Mouse (Mus musculus): ENCODE measurements around the gene Pcyt2. TPM values are rescaled to one million over a fixed set of nuclear protein-coding genes. Genes with fewer than 3 reads are reported as not detected.

Gene Pcyt2
- polyA plus RNA-seq, 1 experiment from 2014 or later: 188 TPM

DNA sequence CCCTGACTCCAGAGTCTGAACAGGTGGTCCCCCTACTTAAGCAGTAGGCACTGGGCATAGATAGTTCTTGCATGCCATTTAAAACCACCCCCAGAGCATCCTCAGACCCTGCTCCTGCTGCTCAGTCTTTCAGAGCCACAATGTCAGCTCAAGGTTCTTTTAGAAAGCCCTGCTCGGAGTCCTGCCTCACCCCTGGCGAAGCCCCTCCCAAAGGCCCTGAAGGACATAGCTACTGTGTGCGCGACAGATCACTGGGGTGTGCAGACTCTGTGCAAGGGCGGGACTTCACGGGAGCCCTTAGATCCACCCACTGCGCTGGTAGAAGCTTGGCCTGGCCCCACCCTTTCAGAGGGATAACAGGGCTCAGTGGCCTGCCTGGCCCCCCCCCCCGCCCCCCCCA, 8.5 kb downstream of the Pcyt2 start:
- Histone ChIP-seq H3K27me3 (replicated peaks) (no peaks in the 10 kb centered on the region), H3K4me1 (peaks cover 18% of the 10 kb centered on the region), H3K9ac (no peak overlapping the region), H3K27ac (no peak overlapping the region), H3K9me3 (no peaks in the 10 kb centered on the region), H3K4me2 (peak overlapping the region; percentile 71), H3K36me3 (peaks cover 46% of the 10 kb centered on the region), H3K4me3 (replicated peaks) (no peak overlapping the region)
- ATAC-seq (ENCODE audit: insufficient read depth, low FRiP score, low read depth): peak; percentile 71
- WGBS: 36% methylated on average over 8 of the region's 8 CpGs

DNA sequence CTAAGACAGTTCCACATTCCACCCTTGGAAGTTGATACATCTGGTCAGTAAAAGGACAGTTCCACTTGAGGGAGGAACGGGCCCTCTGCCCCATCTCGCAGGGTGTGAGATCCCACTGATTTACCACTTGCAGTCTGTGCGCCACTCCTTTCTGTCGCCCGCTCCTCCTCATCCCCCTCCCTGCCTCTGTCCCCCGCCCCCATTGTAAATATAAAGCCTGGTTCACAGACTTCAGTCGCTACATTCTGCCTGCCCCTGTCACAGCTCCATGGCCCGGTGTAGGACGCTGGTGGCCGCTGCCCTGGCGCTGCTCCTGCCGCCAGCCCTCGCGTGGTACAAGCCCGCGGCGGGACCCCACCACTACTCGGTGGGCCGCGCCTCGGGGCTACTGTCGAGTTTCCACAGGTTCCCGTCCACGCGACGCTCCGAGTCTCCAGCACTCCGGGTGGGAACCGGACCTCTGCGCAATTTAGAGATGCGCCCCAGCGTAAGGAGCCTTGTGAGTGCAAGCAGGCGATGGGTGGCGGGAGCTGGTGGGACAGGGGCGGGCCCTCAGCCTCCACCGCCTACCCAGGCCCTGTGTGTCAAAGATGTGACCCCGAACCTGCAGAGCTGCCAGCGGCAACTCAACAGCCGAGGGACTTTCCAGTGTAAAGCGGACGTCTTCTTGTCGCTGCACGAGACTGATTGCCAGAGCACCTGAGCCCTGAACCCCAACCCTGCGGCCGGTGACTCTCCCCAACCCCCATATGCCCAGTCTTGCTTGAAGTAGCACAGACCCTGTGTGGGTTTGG, 9.3 kb downstream of the Pcyt2 start, which contains the start of gene Npb:
TSS of gene Npb (plus strand) at position 237 of the 794 bp plus-strand sequence.
- no peaks in the 10 kb centered on the region for H3K27me3 ChIP-seq (replicated peaks)
- peaks cover 43% of the 10 kb centered on the region for H3K36me3 ChIP-seq
- 7% methylated on average over 45 of the region's 45 CpGs for WGBS
- peak within 1 kb of the TSS; percentile 71 for H3K4me2 ChIP-seq
- ATAC-seq (ENCODE audit: insufficient read depth, low FRiP score, low read depth): 0 out of 2 replicates have a peak, but pooled peaks have one; percentile 20
- H3K4me3 ChIP-seq (replicated peaks): peak within 1 kb of the TSS; percentile 36
- H3K27ac ChIP-seq: peak within 1 kb of the TSS; percentile 26; the same call in 1 of the 2 replicates
- H3K4me1 ChIP-seq: peaks cover 18% of the 10 kb centered on the region
- no peaks in the 10 kb centered on the region for H3K9me3 ChIP-seq
- peak within 1 kb of the TSS; percentile 39; the same call in 1 of the 2 replicates for H3K9ac ChIP-seq

DNA sequence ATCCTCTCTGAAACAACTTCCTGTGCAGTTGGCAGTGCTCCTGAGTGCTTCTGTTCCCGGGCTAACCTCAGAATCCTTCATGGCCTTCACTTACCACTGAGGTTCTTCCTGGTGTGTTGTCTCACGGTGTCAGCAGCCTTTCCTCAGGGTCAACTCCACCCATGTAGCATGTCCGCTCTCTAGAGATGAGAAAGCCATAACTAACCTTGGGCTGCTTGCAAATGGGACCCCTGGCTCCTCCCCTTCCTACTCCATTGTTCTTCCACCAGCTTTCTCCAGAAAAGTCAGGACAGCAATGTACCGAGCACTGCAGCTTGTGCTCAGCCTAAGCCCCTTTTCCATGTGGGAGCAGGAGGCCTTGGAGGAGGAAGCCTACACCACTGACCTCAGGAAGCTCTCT, 11.0 kb downstream of the Pcyt2 start:
- 73% methylated on average over 4 of the region's 4 CpGs for WGBS
- no peaks in the 10 kb centered on the region for H3K9me3 ChIP-seq
- no peak overlapping the region for H3K4me2 ChIP-seq
- H3K27ac ChIP-seq: no peak overlapping the region
- no peak overlapping the region for H3K9ac ChIP-seq
- no peaks in the 10 kb centered on the region for H3K27me3 ChIP-seq (replicated peaks)
- peaks cover 38% of the 10 kb centered on the region for H3K36me3 ChIP-seq
- ATAC-seq (ENCODE audit: insufficient read depth, low FRiP score, low read depth): no peak
- H3K4me3 ChIP-seq (replicated peaks): no peak overlapping the region
- H3K4me1 ChIP-seq: peaks cover 18% of the 10 kb centered on the region

DNA sequence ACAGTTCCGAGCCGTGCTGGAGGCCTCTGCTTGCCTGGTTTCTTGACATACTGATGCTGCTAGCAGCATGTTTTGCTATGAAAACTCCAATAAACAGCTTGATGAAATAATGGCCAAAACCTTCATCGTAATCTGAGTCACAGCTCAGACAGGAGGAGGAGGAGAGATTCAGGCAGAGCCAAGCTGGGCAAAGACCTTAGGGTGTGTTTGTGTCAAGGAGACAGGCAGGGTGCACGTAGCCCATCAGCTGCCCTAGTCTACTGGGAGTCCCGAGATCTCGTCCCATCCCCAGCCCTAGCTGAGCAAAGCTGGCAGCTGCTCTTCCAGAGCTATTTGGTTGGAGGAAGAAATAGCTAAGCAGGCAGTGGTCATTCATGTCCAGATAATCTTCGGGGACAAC, 12.1 kb downstream of the Pcyt2 start:
- Histone ChIP-seq H3K27me3 (replicated peaks) (no peaks in the 10 kb centered on the region), H3K27ac (no peak overlapping the region), H3K9ac (no peak overlapping the region), H3K36me3 (peaks cover 35% of the 10 kb centered on the region), H3K4me2 (no peak overlapping the region), H3K4me3 (replicated peaks) (no peak overlapping the region), H3K9me3 (no peaks in the 10 kb centered on the region), H3K4me1 (peaks cover 18% of the 10 kb centered on the region)
- 87% methylated on average over 7 of the region's 7 CpGs for WGBS
- no peak for ATAC-seq (ENCODE audit: insufficient read depth, low FRiP score, low read depth)

GRCm38 (mm10) chr11:120603545-120603944, 14.2 kb downstream of the Pcyt2 start:
- Histone ChIP-seq H3K4me3 (replicated peaks) (no peak overlapping the region), H3K9ac (no peak overlapping the region), H3K4me2 (no peak overlapping the region), H3K9me3 (no peaks in the 10 kb centered on the region), H3K4me1 (peaks cover 15% of the 10 kb centered on the region), H3K27me3 (replicated peaks) (no peaks in the 10 kb centered on the region), H3K27ac (no peak overlapping the region), H3K36me3 (peaks cover 37% of the 10 kb centered on the region)
- 69% methylated on average over 2 of the region's 2 CpGs for WGBS
- ATAC-seq (ENCODE audit: insufficient read depth, low FRiP score, low read depth): no peak

GRCm38 (mm10) chr11:120600716-120601115, 17.0 kb downstream of the Pcyt2 start:
- Histone ChIP-seq H3K27ac (no peak overlapping the region), H3K4me2 (no peak overlapping the region), H3K4me1 (peaks cover 12% of the 10 kb centered on the region), H3K27me3 (replicated peaks) (no peaks in the 10 kb centered on the region), H3K9me3 (no peaks in the 10 kb centered on the region), H3K9ac (no peak overlapping the region), H3K4me3 (replicated peaks) (no peak overlapping the region), H3K36me3 (peaks cover 36% of the 10 kb centered on the region)
- ATAC-seq (ENCODE audit: insufficient read depth, low FRiP score, low read depth): no peak
- WGBS: 92% methylated on average over 3 of the region's 3 CpGs

DNA sequence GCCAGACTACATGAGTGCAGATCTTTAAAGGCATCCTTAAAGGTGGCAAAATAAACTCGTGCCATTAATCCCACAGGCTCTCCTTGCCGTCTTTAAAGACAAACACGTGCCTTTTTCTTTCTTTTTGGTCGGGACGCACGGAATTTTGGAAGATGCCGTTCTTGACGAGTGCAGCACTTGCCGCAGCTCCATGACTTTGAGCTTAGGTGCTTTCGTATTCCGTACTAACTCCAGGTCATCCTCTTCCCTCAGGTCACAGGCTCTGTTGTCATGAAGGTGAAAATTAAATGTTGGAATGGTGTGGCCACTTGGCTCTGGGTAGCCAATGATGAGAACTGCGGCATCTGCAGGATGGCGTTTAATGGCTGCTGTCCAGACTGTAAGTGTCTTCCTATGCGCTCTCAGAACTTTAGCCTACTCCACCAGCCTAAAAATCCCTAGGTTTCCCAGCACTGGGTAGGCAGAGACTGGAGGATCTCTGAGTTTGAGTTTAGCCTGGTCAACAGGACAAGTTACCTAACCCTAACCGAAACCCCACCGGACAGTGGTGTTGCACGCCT, 18.7 kb downstream of the Pcyt2 start:
- H3K4me2 ChIP-seq: peak overlapping the region; percentile 81
- peak overlapping the region; percentile 88 for H3K27ac ChIP-seq
- no peaks in the 10 kb centered on the region for H3K27me3 ChIP-seq (replicated peaks)
- H3K4me1 ChIP-seq: peaks cover 12% of the 10 kb centered on the region
- peak overlapping the region; percentile 45 for H3K9ac ChIP-seq
- H3K36me3 ChIP-seq: peaks cover 37% of the 10 kb centered on the region
- WGBS: 41% methylated on average over 17 of the region's 17 CpGs
- peak overlapping the region; percentile 95 for H3K4me3 ChIP-seq (replicated peaks)
- ATAC-seq (ENCODE audit: insufficient read depth, low FRiP score, low read depth): no peak
- H3K9me3 ChIP-seq: no peaks in the 10 kb centered on the region

GRCm38 (mm10) chr11:120598283-120598989, 19.3 kb downstream of the Pcyt2 start, which contains the start of the genes Alyref and Anapc11:
Gene Alyref (minus strand): TSS chr11:120598365.
Gene Anapc11 (plus strand): TSS chr11:120598421.
- Histone ChIP-seq H3K4me2 (peak within 1 kb of the TSS; percentile 81), H3K36me3 (peaks cover 41% of the 10 kb centered on the region), H3K4me3 (replicated peaks) (peak within 1 kb of the TSS; percentile 95), H3K27me3 (replicated peaks) (no peaks in the 10 kb centered on the region), H3K9ac (peak within 1 kb of the TSS; percentile 99), H3K4me1 (peaks cover 12% of the 10 kb centered on the region), H3K27ac (peak within 1 kb of the TSS; percentile 91), H3K9me3 (no peaks in the 10 kb centered on the region)
- WGBS: under 1% methylated on average over 87 of the region's 88 CpGs
- peak; percentile 97 for ATAC-seq (ENCODE audit: insufficient read depth, low FRiP score, low read depth)

DNA sequence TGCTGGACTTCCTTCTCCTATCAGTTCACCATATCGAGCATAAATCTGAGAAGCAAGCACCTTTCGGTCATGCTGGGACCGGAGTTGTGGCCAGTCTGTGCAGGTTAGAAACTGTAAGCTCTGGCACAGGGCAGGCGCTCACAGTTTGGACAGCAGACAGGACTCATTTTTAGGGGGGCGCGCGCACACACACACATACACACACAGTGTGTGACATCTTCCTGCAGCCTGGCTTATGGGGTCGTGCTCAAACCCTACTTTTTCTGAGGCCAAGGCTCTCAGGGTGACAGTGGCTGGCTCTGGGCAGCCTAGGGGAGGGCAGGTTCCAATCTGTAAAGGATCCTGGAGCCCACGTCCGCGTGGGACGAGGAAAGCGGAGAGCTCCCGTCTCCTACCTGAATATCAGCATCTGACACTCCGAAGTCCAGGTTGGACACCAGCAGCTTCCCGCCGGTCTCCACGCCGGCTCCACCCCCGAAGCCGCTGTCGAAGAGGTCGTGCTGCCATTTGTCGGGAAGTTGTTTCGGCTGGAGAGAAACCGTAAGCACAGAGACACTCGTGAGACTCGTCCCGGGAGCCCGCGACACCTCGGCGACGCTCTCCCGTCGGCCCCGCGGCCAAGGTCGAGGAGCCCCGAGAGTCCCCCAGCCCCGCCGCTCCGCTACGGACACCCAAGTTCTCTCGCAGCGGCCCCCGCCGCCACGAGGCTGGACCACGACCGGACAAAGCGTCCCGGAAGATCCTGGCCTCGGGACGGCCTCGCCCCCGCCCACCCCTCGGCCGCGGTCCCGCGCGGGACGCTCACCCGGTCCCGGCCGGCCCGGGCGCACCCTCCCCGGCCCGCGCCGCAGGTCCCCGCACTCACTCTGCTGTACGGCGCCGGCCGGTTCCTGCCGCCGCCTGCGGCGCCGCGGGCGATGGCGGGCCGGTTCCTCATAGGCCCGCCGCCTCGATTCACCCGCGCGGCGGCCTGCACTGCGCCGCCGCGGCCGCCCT, 20.2 kb downstream of the Pcyt2 start:
- no peaks in the 10 kb centered on the region for H3K27me3 ChIP-seq (replicated peaks)
- H3K4me2 ChIP-seq: peak overlapping the region; percentile 78
- peaks cover 43% of the 10 kb centered on the region for H3K36me3 ChIP-seq
- H3K4me3 ChIP-seq (replicated peaks): peak overlapping the region; percentile 95
- ATAC-seq (ENCODE audit: insufficient read depth, low FRiP score, low read depth): peak; percentile 25
- peak overlapping the region; percentile 99 for H3K9ac ChIP-seq
- no peaks in the 10 kb centered on the region for H3K9me3 ChIP-seq
- H3K4me1 ChIP-seq: peaks cover 12% of the 10 kb centered on the region
- H3K27ac ChIP-seq: peak overlapping the region; percentile 91
- 3% methylated on average over 87 of the region's 99 CpGs for WGBS

GRCm38 (mm10) chr11:120588531-120588930, 29.2 kb downstream of the Pcyt2 start:
- Histone ChIP-seq H3K4me3 (replicated peaks) (no peak overlapping the region), H3K27ac (no peak overlapping the region), H3K27me3 (replicated peaks) (no peaks in the 10 kb centered on the region), H3K36me3 (peaks cover 54% of the 10 kb centered on the region), H3K4me2 (no peak overlapping the region), H3K9ac (no peak overlapping the region), H3K9me3 (no peaks in the 10 kb centered on the region), H3K4me1 (no peaks in the 10 kb centered on the region)
- no peak for ATAC-seq (ENCODE audit: insufficient read depth, low FRiP score, low read depth)
- 87% methylated on average over 6 of the region's 6 CpGs for WGBS

- WGBS: 80% methylated on average over 1 of the region's 1 CpGs
- H3K4me1 ChIP-seq: peaks cover 22% of the 10 kb centered on the region
- H3K36me3 ChIP-seq: peaks cover 35% of the 10 kb centered on the region
- H3K9ac ChIP-seq: no peak overlapping the region
- ATAC-seq (ENCODE audit: insufficient read depth, low FRiP score, low read depth): no peak
- no peak overlapping the region for H3K4me2 ChIP-seq
- H3K27me3 ChIP-seq (replicated peaks): no peaks in the 10 kb centered on the region
- no peaks in the 10 kb centered on the region for H3K9me3 ChIP-seq
- H3K4me3 ChIP-seq (replicated peaks): no peak overlapping the region
- no peak overlapping the region for H3K27ac ChIP-seq
These were observed 33.8 kb downstream of the Pcyt2 start for GRCm38 (mm10) chr11:120583937-120584336.
